Mouse (Mus musculus) heart, embryonic 16.5 days (tissue): ENCODE measurements around the gene Ppdpf. TPM values are rescaled to one million over a fixed set of nuclear protein-coding genes. Genes with fewer than 3 reads are reported as not detected.

Experiments
- ATAC-seq: fragments of 200-750 bp; cut with Nextera tagmentation; replicated peaks from 2 replicates; pipeline ENCODE4 v1.8.0; 2017; ENCODE audit warnings: moderate number of reproducible peaks; ENCODE audit not compliant: insufficient read depth, low FRiP score; ENCODE audit errors: extremely low read depth
- H3K27ac ChIP-seq: fragments of 300-500 bp; sonication (generic); 2 replicates; pipeline ENCODE4 v1.5.1; 2014; ENCODE audit warnings: mild to moderate bottlenecking, low read length, control low read depth, moderate library complexity
- H3K27me3 ChIP-seq: fragments of 300-500 bp; sonication (generic); 2 replicates; pipeline ENCODE4 v1.6.1; 2014; ENCODE audit warnings: low read length, mixed read lengths; ENCODE audit not compliant: control insufficient read depth, insufficient read depth
- H3K36me3 ChIP-seq: fragments of 300-500 bp; sonication (generic); 2 replicates; pipeline ENCODE4 v1.6.1; 2014; ENCODE audit not compliant: control insufficient read depth, insufficient read depth
- H3K4me1 ChIP-seq: fragments of 300-500 bp; sonication (generic); 2 replicates; pipeline ENCODE4 v1.6.1; 2014; ENCODE audit warnings: low read length, mixed read lengths; ENCODE audit not compliant: control insufficient read depth, insufficient read depth
- H3K4me2 ChIP-seq: fragments of 300-500 bp; sonication (generic); 2 replicates; pipeline ENCODE4 v1.6.1; 2014; ENCODE audit warnings: low read depth, mild to moderate bottlenecking, control low read depth, low read length
- H3K4me3 ChIP-seq: fragments of 300-500 bp; sonication (generic); 2 replicates; pipeline ENCODE4 v1.5.1; 2014; ENCODE audit warnings: mild to moderate bottlenecking, control low read depth, low read length
- H3K9ac ChIP-seq: fragments of 300-500 bp; sonication (generic); 2 replicates; pipeline ENCODE4 v1.6.1; 2014; ENCODE audit warnings: low read length, control low read depth
- H3K9me3 ChIP-seq: fragments of 300-500 bp; sonication (generic); replicated peaks from 2 replicates; pipeline ENCODE4 v1.6.1; 2016; ENCODE audit warnings: low read length; ENCODE audit not compliant: control insufficient read depth
- WGBS: fragments of 180-500 bp; shearing (Covaris S2); extraction: QIAGEN DNeasy Blood & Tissue Kit; methylation state at CpG from one replicate; pipeline ENCODE4 v1.1.7; 2014; 5-methylcytosine and 5-hydroxymethylcytosine counted together
- polyA plus RNA-seq: library from polyadenylated mRNA; unstranded; fragments of >200 nt; fragmentation: Nextera tagmentation; extraction: Ambion mirVana; gene quantifications from 2 replicates; pipeline ENCODE4 v1.2.1, GENCODE M21; 2015

The Ppdpf gene
- polyA plus RNA-seq, 1 experiment from 2014 or later = 135 TPM

GRCm38 (mm10) chr2:181150281-181150680 lies 36.8 kb upstream of the Ppdpf start:
- Histone ChIP-seq H3K4me1 (peaks cover 25% of the 10 kb centered on the region), H3K4me2 (no peak overlapping the region), H3K27me3 (peaks cover 4% of the 10 kb centered on the region; the same call in 1 of the 2 replicates), H3K4me3 (no peak overlapping the region), H3K27ac (no peak overlapping the region), H3K9ac (no peak overlapping the region), H3K9me3 (no peaks in the 10 kb centered on the region), H3K36me3 (peaks cover 11% of the 10 kb centered on the region)
- ATAC-seq = no peak
- 65% methylated on average over 6 of the region's 6 CpGs for WGBS

GRCm38 (mm10) chr2:181152701-181153100 lies 34.3 kb upstream of the Ppdpf start:
- Histone ChIP-seq H3K4me1 (peaks cover 31% of the 10 kb centered on the region), H3K9ac (no peak overlapping the region), H3K9me3 (no peaks in the 10 kb centered on the region), H3K36me3 (peaks cover 9% of the 10 kb centered on the region), H3K4me3 (no peak overlapping the region), H3K27me3 (peaks cover 13% of the 10 kb centered on the region), H3K27ac (no peak overlapping the region), H3K4me2 (no peak overlapping the region)
- WGBS = 91% methylated on average over 17 of the region's 17 CpGs
- no peak for ATAC-seq

GRCm38 (mm10) chr2:181153131-181153530 lies 33.9 kb upstream of the Ppdpf start:
- Histone ChIP-seq H3K27ac (no peak overlapping the region), H3K9ac (no peak overlapping the region), H3K27me3 (peaks cover 15% of the 10 kb centered on the region), H3K4me1 (peaks cover 32% of the 10 kb centered on the region), H3K36me3 (peaks cover 9% of the 10 kb centered on the region), H3K4me2 (no peak overlapping the region), H3K4me3 (no peak overlapping the region), H3K9me3 (no peaks in the 10 kb centered on the region)
- 77% methylated on average over 1 of the region's 1 CpGs for whole genome bisulfite sequencing
- ATAC-seq = no peak

- no peaks in the 10 kb centered on the region for H3K9me3 ChIP-seq
- peaks cover 32% of the 10 kb centered on the region for H3K4me1 ChIP-seq
- peaks cover 9% of the 10 kb centered on the region for H3K36me3 ChIP-seq
- peaks cover 15% of the 10 kb centered on the region for H3K27me3 ChIP-seq
- no peak overlapping the region for H3K4me3 ChIP-seq
- H3K9ac ChIP-seq = 0 out of 2 replicates have a peak overlapping the region, but pooled peaks have one; percentile 11
- WGBS = 14% methylated on average over 1 of the region's 1 CpGs
- H3K27ac ChIP-seq = no peak overlapping the region; the same call in 1 of the 2 replicates
- no peak overlapping the region; the same call in 1 of the 2 replicates for H3K4me2 ChIP-seq
- no peak for ATAC-seq
Measured at GRCm38 (mm10) chr2:181153837-181154236, 33.2 kb upstream of the Ppdpf start.

GRCm38 (mm10) chr2:181154361-181154760 lies 32.7 kb upstream of the Ppdpf start:
- Histone ChIP-seq H3K9me3 (no peaks in the 10 kb centered on the region), H3K27me3 (peaks cover 15% of the 10 kb centered on the region), H3K27ac (peak overlapping the region; percentile 93), H3K4me3 (peak overlapping the region; percentile 69), H3K4me2 (peak overlapping the region; percentile 68), H3K4me1 (peaks cover 32% of the 10 kb centered on the region), H3K36me3 (peaks cover 9% of the 10 kb centered on the region), H3K9ac (0 out of 2 replicates have a peak overlapping the region, but pooled peaks have one; percentile 11)
- 66% methylated on average over 3 of the region's 3 CpGs for WGBS
- no peak for ATAC-seq

- Histone ChIP-seq H3K4me3 (peak overlapping the region; percentile 69), H3K27me3 (peaks cover 15% of the 10 kb centered on the region), H3K4me2 (peak overlapping the region; percentile 68), H3K9me3 (no peaks in the 10 kb centered on the region), H3K9ac (peak overlapping the region; percentile 14; the same call in 1 of the 2 replicates), H3K4me1 (peaks cover 35% of the 10 kb centered on the region), H3K36me3 (peaks cover 9% of the 10 kb centered on the region), H3K27ac (peak overlapping the region; percentile 93)
- WGBS = 54% methylated on average over 8 of the region's 8 CpGs
- peak; percentile 25 for ATAC-seq
Measured at GRCm38 (mm10) chr2:181154831-181155415, 32.1 kb upstream of the Ppdpf start.

GRCm38 (mm10) chr2:181155801-181156200 lies 31.2 kb upstream of the Ppdpf start:
- 39% methylated on average over 4 of the region's 4 CpGs for WGBS
- H3K4me2 ChIP-seq = peak overlapping the region; percentile 68
- ATAC-seq = 0 out of 2 replicates have a peak, but pooled peaks have one; percentile 9
- H3K27me3 ChIP-seq = peaks cover 15% of the 10 kb centered on the region
- peak overlapping the region; percentile 69 for H3K4me3 ChIP-seq
- H3K36me3 ChIP-seq = peaks cover 5% of the 10 kb centered on the region
- H3K27ac ChIP-seq = peak overlapping the region; percentile 93
- peaks cover 40% of the 10 kb centered on the region for H3K4me1 ChIP-seq
- no peaks in the 10 kb centered on the region for H3K9me3 ChIP-seq
- peak overlapping the region; percentile 92 for H3K9ac ChIP-seq

GRCm38 (mm10) chr2:181156248-181157121 lies 30.6 kb upstream of the Ppdpf start, which contains the start of gene Eef1a2:
TSS of gene Eef1a2 (minus strand) at chr2:181157014.
- Histone ChIP-seq H3K9me3 (no peaks in the 10 kb centered on the region), H3K9ac (peak within 1 kb of the TSS; percentile 92), H3K4me3 (peak within 1 kb of the TSS; percentile 69), H3K4me2 (peak within 1 kb of the TSS; percentile 68), H3K36me3 (peaks cover 5% of the 10 kb centered on the region), H3K4me1 (peaks cover 42% of the 10 kb centered on the region), H3K27ac (peak within 1 kb of the TSS; percentile 93), H3K27me3 (peaks cover 15% of the 10 kb centered on the region)
- WGBS = 3% methylated on average over 55 of the region's 55 CpGs
- 0 out of 2 replicates have a peak, but pooled peaks have one; percentile 16 for ATAC-seq
